11 mouse cellular contexts compared by ENCODE assay signal in the genomic region with DNA sequence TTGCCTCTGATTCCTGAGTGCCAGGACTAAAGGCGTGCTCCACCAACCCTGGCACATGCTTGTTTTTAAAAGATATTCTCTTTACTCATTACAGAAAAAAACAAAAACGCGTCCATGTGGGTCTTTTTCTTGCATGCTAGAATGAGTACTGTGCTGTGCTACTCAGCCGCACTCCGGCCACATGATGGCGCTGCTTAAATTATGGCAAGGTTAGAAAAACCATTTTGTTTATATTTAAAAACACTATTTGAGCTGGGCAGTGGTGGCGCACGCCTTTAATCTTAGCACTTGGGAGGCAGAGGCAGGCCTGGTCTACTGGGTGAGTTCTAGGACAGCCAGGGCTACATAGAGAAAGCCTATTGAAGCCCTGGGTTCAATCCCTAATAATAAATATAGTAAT. TPM values are rescaled to one million over a fixed set of nuclear protein-coding genes. Genes with fewer than 3 reads are reported as not detected.
DNase-seq lines count a peak whose midpoint lies in the region; ATAC-seq and TF ChIP-seq lines count a peak whose summit lies in the region.
"Had no signal": no experiment of that assay in that cellular context is flagged by ENCODE, and none has a peak within 500 bp of the region (broad histone marks: within the 10 kb centered on the region; RNA-seq: fewer than 3 reads in every experiment).

No protein-coding gene starts in this region.

- no peak overlapping the region for H3K4me3 ChIP-seq in kidney, postnatal 0 days (replicated peaks; ENCODE audit: low read depth, low read length)
- H3K4me3 ChIP-seq in kidney, embryonic 16.5 days (ENCODE audit: low read length): no peak overlapping the region
- H3K4me3 ChIP-seq in thymus, adult 2 months (ENCODE audit: control insufficient read depth, insufficient read depth, low read length): no peak overlapping the region
- H3K4me3 ChIP-seq: stomach, embryonic 15.5 days had no signal

- no peak overlapping the region for H3K27ac ChIP-seq in kidney, postnatal 0 days
- no peak overlapping the region for H3K27ac ChIP-seq in kidney, embryonic 16.5 days (ENCODE audit: low read length)
- no peak overlapping the region for H3K27ac ChIP-seq in thymus, adult 2 months (ENCODE audit: control insufficient read depth, insufficient read depth, low read length)
- H3K27ac ChIP-seq: stomach, embryonic 15.5 days had no signal

- H3K9me3 ChIP-seq in kidney, postnatal 0 days (replicated peaks; ENCODE audit: low read length): no peaks in the 10 kb centered on the region
- H3K9me3 ChIP-seq in kidney, embryonic 16.5 days (ENCODE audit: low read length): no peaks in the 10 kb centered on the region
- H3K9me3 ChIP-seq: stomach, embryonic 15.5 days had no signal

- peak; percentile 66 for TF ChIP-seq CTCF in kidney, postnatal 0 days (IDR thresholded peaks at IDR 0.05; ENCODE audit: low read depth)
- no peak for TF ChIP-seq CTCF in thymus, adult 2 months (IDR thresholded peaks at IDR 0.05; ENCODE audit: borderline replicate concordance, control insufficient read depth, extremely low read depth, insufficient read depth, low read length, poor library complexity)

- no peak for ATAC-seq in kidney, postnatal 0 days (replicated peaks; ENCODE audit: low FRiP score, low read depth)
- ATAC-seq in kidney, embryonic 16.5 days (ENCODE audit: low FRiP score, low TSS enrichment): no peak
- no peak for ATAC-seq in frontal cortex, adult (ENCODE audit: low TSS enrichment)

- H3K4me1 ChIP-seq in kidney, postnatal 0 days (replicated peaks; ENCODE audit: insufficient read depth, low read length): no peaks in the 10 kb centered on the region
- no peaks in the 10 kb centered on the region for H3K4me1 ChIP-seq in kidney, embryonic 16.5 days (ENCODE audit: insufficient read depth, low read length)
- H3K4me1 ChIP-seq in thymus, adult 2 months (replicated peaks; ENCODE audit: control insufficient read depth, insufficient read depth, low read length): no peaks in the 10 kb centered on the region
- H3K4me1 ChIP-seq: stomach, embryonic 15.5 days had no signal

- peaks cover 65% of the 10 kb centered on the region for H3K36me3 ChIP-seq in kidney, postnatal 0 days (ENCODE audit: insufficient read depth, low read length)
- peaks cover 65% of the 10 kb centered on the region for H3K36me3 ChIP-seq in kidney, embryonic 16.5 days (ENCODE audit: insufficient read depth, low read length)
- peaks cover 29% of the 10 kb centered on the region for H3K36me3 ChIP-seq in thymus, adult 2 months (ENCODE audit: control insufficient read depth, insufficient read depth, low read length)
- H3K36me3 ChIP-seq in splenic B cell, adult 2 months (ENCODE audit: control insufficient read depth, insufficient read depth, low read length, poor library complexity, severe bottlenecking): peaks cover 6% of the 10 kb centered on the region

- H3K4me2 ChIP-seq in kidney, postnatal 0 days (ENCODE audit: low read length): no peak overlapping the region
- no peak overlapping the region for H3K4me2 ChIP-seq in kidney, embryonic 16.5 days (replicated peaks; ENCODE audit: low read depth, low read length)
- H3K4me2 ChIP-seq: stomach, embryonic 15.5 days had no signal

- WGBS in kidney, postnatal 0 days: 76% methylated on average over 8 of the region's 8 CpGs
- WGBS in kidney, embryonic 16.5 days: 80% methylated on average over 8 of the region's 8 CpGs
- WGBS in thymus, adult 2 months: 72% methylated on average over 8 of the region's 8 CpGs

- no peak for TF ChIP-seq POLR2A in thymus, adult 2 months (IDR thresholded peaks at IDR 0.05; ENCODE audit: control insufficient read depth, extremely low read depth, insufficient read depth, low read length, poor library complexity)

- no peaks in the 10 kb centered on the region for H3K27me3 ChIP-seq in kidney, postnatal 0 days (ENCODE audit: insufficient read depth, low read length)
- H3K27me3 ChIP-seq in kidney, embryonic 16.5 days (ENCODE audit: insufficient read depth, low read length): no peaks in the 10 kb centered on the region
- no peaks in the 10 kb centered on the region for H3K27me3 ChIP-seq in thymus, adult 2 months (ENCODE audit: control insufficient read depth, insufficient read depth, low read length)
- no peaks in the 10 kb centered on the region for H3K27me3 ChIP-seq in splenic B cell, adult 2 months (ENCODE audit: control insufficient read depth, insufficient read depth, low read length, poor library complexity, severe bottlenecking)
- H3K27me3 ChIP-seq: stomach, embryonic 15.5 days had no signal

- no peak overlapping the region for H3K9ac ChIP-seq in kidney, postnatal 0 days (ENCODE audit: low read depth, low read length)
- H3K9ac ChIP-seq in kidney, embryonic 16.5 days (replicated peaks; ENCODE audit: low read length): no peak overlapping the region
- H3K9ac ChIP-seq: stomach, embryonic 15.5 days had no signal

- peak; percentile 37 for DNase-seq in adrenal gland, postnatal 10 days
- DNase-seq in adrenal gland, adult 8-10 months: no peak
- peak; percentile 44 for DNase-seq in kidney, postnatal 0 days (ENCODE audit: low spot score)
- peak; percentile 23 for DNase-seq in thymus, adult 2 months
- DNase-seq in thymus, postnatal 10 days (ENCODE audit: low spot score in 2 of 2): no peak
- DNase-seq in splenic B cell, adult 2 months (ENCODE audit: low read depth, low spot score): peak; percentile 80
- DNase-seq: cerebellum, postnatal 36 days; heart, postnatal 14 days had no signal

RNA-seq across cellular contexts. Expression of a gene that starts 16.8 kb away (rescaled TPM):
- total RNA-seq in adrenal gland, postnatal 10 days (2021): 10 to 100 TPM; 40.7 to 52.9 TPM
- total RNA-seq in adrenal gland, adult 8-10 months (2022): 100 to 1,000 TPM in 2 of 4 experiments, 10 to 100 TPM in 2; 55.6 to 133 (median 95.0) TPM
- 31.4 and 33.0 TPM in 2 replicates for polyA plus RNA-seq in kidney, postnatal 0 days (2015; fragmentation: Nextera tagmentation; extraction: Ambion mirVana)
- polyA plus RNA-seq in kidney, embryonic 16.5 days (2015; fragmentation: Nextera tagmentation; extraction: Ambion mirVana): 56.1 and 62.7 TPM in 2 replicates
- 270 and 293 TPM in 2 replicates for polyA plus RNA-seq in thymus, adult 2 months (2012; rRNA removed)

RNA-seq across cellular contexts. Expression of a gene that starts 22.4 kb away (rescaled TPM):
- total RNA-seq in adrenal gland, postnatal 10 days (2021): 100 to 1,000 TPM; 409 to 436 TPM
- 100 to 1,000 TPM; 241 to 358 (median 291) TPM for total RNA-seq in adrenal gland, adult 8-10 months (2022)
- 417 and 423 TPM in 2 replicates for polyA plus RNA-seq in kidney, postnatal 0 days (2015; fragmentation: Nextera tagmentation; extraction: Ambion mirVana)
- polyA plus RNA-seq in kidney, embryonic 16.5 days (2015; fragmentation: Nextera tagmentation; extraction: Ambion mirVana): 365 and 401 TPM in 2 replicates
- 287 and 340 TPM in 2 replicates for polyA plus RNA-seq in thymus, adult 2 months (2012; rRNA removed)

RNA-seq across cellular contexts. Expression of a gene that starts 38.6 kb away (rescaled TPM):
- total RNA-seq in adrenal gland, postnatal 10 days (2021): 10 to 100 TPM; 46.6 to 53.1 TPM
- total RNA-seq in adrenal gland, adult 8-10 months (2022): 100 to 1,000 TPM in 1 of 4 experiments, 10 to 100 TPM in 3; 69.8 to 329 (median 93.5) TPM
- 53.0 and 54.7 TPM in 2 replicates for polyA plus RNA-seq in kidney, postnatal 0 days (2015; fragmentation: Nextera tagmentation; extraction: Ambion mirVana)
- polyA plus RNA-seq in kidney, embryonic 16.5 days (2015; fragmentation: Nextera tagmentation; extraction: Ambion mirVana): 58.0 and 65.6 TPM in 2 replicates
- polyA plus RNA-seq in thymus, adult 2 months (2012; rRNA removed): 39.1 and 44.2 TPM in 2 replicates

RNA-seq across cellular contexts. Expression of a gene that starts 39.4 kb away (rescaled TPM):
- total RNA-seq in adrenal gland, postnatal 10 days (2021): 10 to 100 TPM; 50.9 to 71.0 TPM
- total RNA-seq in adrenal gland, adult 8-10 months (2022): 100 to 1,000 TPM in 2 of 4 experiments, 10 to 100 TPM in 2; 35.5 to 262 (median 145) TPM
- polyA plus RNA-seq in kidney, postnatal 0 days (2015; fragmentation: Nextera tagmentation; extraction: Ambion mirVana): 3.8 and 3.9 TPM in 2 replicates
- 3.9 and 5.1 TPM in 2 replicates for polyA plus RNA-seq in kidney, embryonic 16.5 days (2015; fragmentation: Nextera tagmentation; extraction: Ambion mirVana)
- polyA plus RNA-seq in thymus, adult 2 months (2012; rRNA removed): 10.2 and 11.7 TPM in 2 replicates

RNA-seq across cellular contexts. Expression of a gene that starts 44.8 kb away (rescaled TPM):
- 10 to 100 TPM; 42.5 to 47.5 TPM for total RNA-seq in adrenal gland, postnatal 10 days (2021)
- total RNA-seq in adrenal gland, adult 8-10 months (2022): 10 to 100 TPM; 69.4 to 85.5 (median 71.5) TPM
- polyA plus RNA-seq in kidney, postnatal 0 days (2015; fragmentation: Nextera tagmentation; extraction: Ambion mirVana): 24.2 and 25.5 TPM in 2 replicates
- 19.4 and 23.1 TPM in 2 replicates for polyA plus RNA-seq in kidney, embryonic 16.5 days (2015; fragmentation: Nextera tagmentation; extraction: Ambion mirVana)
- 147 and 174 TPM in 2 replicates for polyA plus RNA-seq in thymus, adult 2 months (2012; rRNA removed)

Comparison
In these comparisons a context has a peak if more than half of its experiments do, and no peak if none do; other contexts are left out.
1. DNase-seq: peak in adrenal gland, postnatal 10 days (single experiment), kidney, postnatal 0 days (single experiment), thymus, adult 2 months (single experiment) and splenic B cell, adult 2 months (single experiment); none in adrenal gland, adult 8-10 months (single experiment) and thymus, postnatal 10 days (0 of 2).